Mouse (Mus musculus) liver, adult 2 months (tissue): ENCODE measurements at regions not wholly inside any gene's neighbourhood (a gene's known extent, or its start where the extent isn't known, plus 50 kb on each side); places are given as distances from the start of the nearest gene placed in this dataset.

Source experiments
- CTCF ChIP-seq: fragments of 200-500 bp; IDR thresholded peaks from 2 replicates; pipeline ENCODE4 v1.5.1; 2011; ENCODE audit warnings: low read depth, low read length, control low read depth
- POLR2A ChIP-seq: fragments of 200-500 bp; IDR thresholded peaks from 2 replicates; pipeline ENCODE4 v1.6.1; 2011; ENCODE audit warnings: low read length, control low read depth; ENCODE audit not compliant: insufficient read depth; ENCODE audit errors: extremely low read depth

GRCm38 (mm10) chr8:36341965-36342364, 576.4 kb downstream of the Gm19410 start:
- no peak for TF ChIP-seq POLR2A
- no peak for TF ChIP-seq CTCF
